Mouse (Mus musculus) monocyte, adult 5-6 weeks (primary cell): Measurements from ENCODE around the gene Gm8237. TPM values are rescaled to one million over a fixed set of nuclear protein-coding genes. Genes with fewer than 3 reads are reported as not detected.
"Not testable (repeated sequence)": the region's sequence is repeated elsewhere in the genome, so short reads cannot be mapped to it uniquely, and the experiment has no call there.

Experiments used
- ATAC-seq: fragments of 153-309, 156-312 bp; replicated peaks from 2 replicates; pipeline ENCODE4 v1.8.0; 2017; ENCODE audit warnings: mild to moderate bottlenecking; ENCODE audit not compliant: low TSS enrichment, insufficient number of reproducible peaks, severe bottlenecking, poor library complexity, low FRiP score
- total RNA-seq: library from RNA; stranded (forward); fragments of 200-1000, 200-491, 200-594 nt; gene quantifications from 3 replicates; pipeline ENCODE4 v1.2.3, GENCODE M21; 2017

Gene Gm8237
- total RNA-seq: not detected in 3 replicates

- ATAC-seq: not testable (repeated sequence)
Measured at GRCm38 (mm10) chr14:5880241-5880640, at the start of gene Gm8237. TSS of gene Gm8237 (minus strand) at chr14:5880382.

- ATAC-seq: not testable (repeated sequence)
Measured at GRCm38 (mm10) chr14:5923276-5923675, 43.1 kb upstream of the Gm8237 start.

DNA sequence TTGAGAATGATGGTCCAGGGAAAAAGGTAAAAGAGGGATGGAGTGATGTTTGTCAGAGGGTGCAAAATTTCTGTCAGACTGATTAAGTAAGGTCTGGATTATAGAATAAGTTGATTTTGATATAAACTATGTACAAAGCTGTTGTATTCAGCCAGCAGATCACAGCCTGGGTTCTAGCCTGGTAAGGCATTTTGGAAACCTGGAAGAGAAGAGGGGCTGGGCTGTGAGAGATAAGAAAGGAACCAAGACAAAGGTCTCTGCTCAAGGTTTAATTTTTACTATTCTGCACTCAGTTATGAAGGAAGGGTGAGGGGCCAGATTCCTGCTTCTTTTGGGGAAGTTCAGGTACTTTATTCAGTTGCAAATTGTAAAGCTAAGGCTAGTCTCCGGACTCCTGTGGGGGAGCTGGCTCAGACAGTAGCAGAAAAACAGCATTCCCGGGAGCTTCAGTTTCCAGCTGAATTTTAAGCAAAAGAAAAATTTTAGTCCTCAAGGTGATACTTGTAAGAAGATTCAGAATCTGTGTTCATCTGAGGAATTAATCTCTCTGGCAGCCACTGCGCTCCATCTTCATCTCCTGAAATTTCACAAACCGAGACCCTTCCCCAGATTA lies 38.3 kb upstream of the Gm8237 start:
- not testable (repeated sequence) for ATAC-seq

GRCm38 (mm10) chr14:5913701-5914100 lies 33.5 kb upstream of the Gm8237 start:
- not testable (repeated sequence) for ATAC-seq

- ATAC-seq: not testable (repeated sequence)
Measured at GRCm38 (mm10) chr14:5879791-5880190, 391 bp downstream of the Gm8237 start.

- ATAC-seq: not testable (repeated sequence)
Measured at GRCm38 (mm10) chr14:5879136-5879535, 1.0 kb downstream of the Gm8237 start.

DNA sequence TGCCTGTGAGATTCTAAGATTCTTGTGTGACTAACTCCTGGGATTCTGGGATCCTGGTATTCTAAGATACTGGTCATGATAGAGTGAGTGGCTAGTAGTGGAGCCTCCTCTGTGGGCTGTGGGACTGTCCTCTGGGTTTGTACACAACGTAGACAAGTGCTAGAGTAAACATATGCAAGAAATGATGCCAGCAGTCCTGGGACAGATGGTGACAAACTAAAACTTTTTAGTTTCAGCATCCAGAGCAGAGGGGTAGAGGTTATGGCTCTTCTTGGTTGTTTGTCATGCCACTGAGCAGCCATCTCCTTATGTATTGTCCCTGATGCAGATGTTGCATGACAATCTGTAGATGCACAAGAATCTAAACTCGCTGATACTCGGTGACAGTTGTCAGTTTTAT lies 24.3 kb downstream of the Gm8237 start:
- ATAC-seq: not testable (repeated sequence)

GRCm38 (mm10) chr14:5830229-5830628 lies 50.0 kb downstream of the Gm8237 start, which contains the start of gene Gm3424:
TSS of gene Gm3424 (minus strand) at chr14:5830329.
- not testable (repeated sequence) for ATAC-seq

GRCm38 (mm10) chr14:5812699-5813356 lies 67.4 kb downstream of the Gm8237 start:
- not testable (repeated sequence) for ATAC-seq

Other genes with a start within 250 kb of the Gm8237 start
- gene Gm8265, start 247.4 kb downstream of the Gm8237 start, total RNA-seq: not detected in 3 replicates
- gene Gm9603, start 192.9 kb downstream of the Gm8237 start, total RNA-seq: not detected in 3 replicates
- not detected in 3 replicates for gene Gm3373, start 138.8 kb downstream of the Gm8237 start, total RNA-seq
- not detected in 3 replicates for gene Gm3383, start 72.4 kb downstream of the Gm8237 start, total RNA-seq
- not detected in 3 replicates for gene Gm3424, start 50.1 kb downstream of the Gm8237 start, total RNA-seq
- not detected in 3 replicates for gene Gm3248, start 81.4 kb upstream of the Gm8237 start, total RNA-seq
- gene Gm3453, start 98.8 kb upstream of the Gm8237 start, total RNA-seq: not detected in 3 replicates
- not detected in 3 replicates for gene Gm6337, start 177.9 kb upstream of the Gm8237 start, total RNA-seq
- gene Gm8206, start 213.6 kb upstream of the Gm8237 start, total RNA-seq: not detected in 3 replicates
- not detected in 3 replicates for gene Gm3468, start 228.3 kb upstream of the Gm8237 start, total RNA-seq
- gene Gm3476, start 245.4 kb upstream of the Gm8237 start, total RNA-seq: not detected in 3 replicates